Mouse (Mus musculus) stomach, postnatal 0 days (tissue): ENCODE measurements around the gene Dlat.

ENCODE experiments used
- CTCF ChIP-seq: IDR thresholded peaks from 2 replicates; pipeline ENCODE4 v1.5.1; 2016; ENCODE audit warnings: antibody characterized with exemption, low read depth, mild to moderate bottlenecking, moderate library complexity
- EP300 ChIP-seq: optimal IDR thresholded peaks from 2 replicates; pipeline ENCODE3; 2016; ENCODE audit warnings: antibody characterized with exemption

DNA sequence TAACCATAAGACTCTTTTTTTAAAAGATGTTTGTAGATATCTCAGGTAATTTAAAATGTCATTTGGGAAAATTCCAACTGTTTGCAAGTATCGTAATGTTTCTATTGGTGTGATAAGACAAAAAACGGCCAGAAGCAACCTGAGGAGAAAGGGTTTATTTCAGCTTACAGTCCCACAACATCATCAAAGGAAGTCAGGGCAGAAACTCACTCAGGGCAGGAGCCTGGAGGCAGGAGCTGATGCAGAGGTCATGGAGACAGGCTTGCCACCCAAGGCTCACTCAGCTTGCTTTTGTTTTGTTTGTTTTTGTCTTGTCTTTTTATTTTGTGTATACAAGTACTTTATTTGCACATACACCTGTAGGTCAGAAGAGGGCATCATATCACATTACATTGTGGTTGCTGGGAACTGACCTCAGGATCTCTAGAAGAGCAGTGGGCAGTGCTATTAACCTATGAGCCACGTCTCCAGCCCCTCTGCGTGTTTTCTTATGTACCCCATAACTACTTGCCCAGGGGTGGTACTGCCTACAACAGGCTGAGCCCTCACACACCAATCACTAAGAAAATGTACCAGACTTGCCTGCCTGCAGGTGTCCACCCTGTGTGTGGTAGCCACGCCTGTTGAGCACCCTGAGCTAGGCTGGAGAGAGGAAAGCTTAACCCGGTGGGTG is 27.4 kb downstream of the Dlat start:
- no peak for TF ChIP-seq CTCF
- TF ChIP-seq EP300: no peak
